Mouse (Mus musculus): ENCODE measurements around the gene Cstf3.

DNA sequence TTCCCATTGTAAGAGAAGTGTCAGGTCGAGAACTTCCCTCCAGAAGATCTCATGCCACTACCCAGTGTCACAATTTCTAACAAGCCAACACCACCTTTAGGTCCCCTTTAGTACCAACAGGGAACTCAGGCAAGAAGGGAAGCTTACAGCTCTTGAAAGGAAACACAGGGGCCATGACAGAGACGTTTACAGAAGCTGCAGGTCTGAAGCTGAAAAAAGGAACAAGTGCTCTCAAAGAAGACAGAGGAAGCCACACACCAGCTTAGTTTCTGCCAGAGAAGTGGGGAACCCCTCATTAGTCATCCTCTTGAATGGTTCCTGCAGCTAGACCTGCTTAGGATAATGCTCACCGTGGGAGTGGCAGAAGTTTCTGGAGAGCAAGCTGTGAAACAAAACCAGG is 96.9 kb downstream of the Cstf3 start:
- TF ChIP-seq POLR2A (IDR thresholded peaks at IDR 0.05; ENCODE audit: extremely low read depth, insufficient read depth, low read length): no peak
- no peak for TF ChIP-seq CTCF (IDR thresholded peaks at IDR 0.05; ENCODE audit: extremely low read depth, insufficient read depth, low read length)

Measured in cortical plate, adult 2 months (tissue).